Mouse (Mus musculus): ENCODE data around the gene Dll3. TPM values are rescaled to one million over a fixed set of nuclear protein-coding genes. Genes with fewer than 3 reads are reported as not detected.

Dll3 gene
- polyA plus RNA-seq, 1 experiment from 2014 or later = 0.43 TPM

DNA sequence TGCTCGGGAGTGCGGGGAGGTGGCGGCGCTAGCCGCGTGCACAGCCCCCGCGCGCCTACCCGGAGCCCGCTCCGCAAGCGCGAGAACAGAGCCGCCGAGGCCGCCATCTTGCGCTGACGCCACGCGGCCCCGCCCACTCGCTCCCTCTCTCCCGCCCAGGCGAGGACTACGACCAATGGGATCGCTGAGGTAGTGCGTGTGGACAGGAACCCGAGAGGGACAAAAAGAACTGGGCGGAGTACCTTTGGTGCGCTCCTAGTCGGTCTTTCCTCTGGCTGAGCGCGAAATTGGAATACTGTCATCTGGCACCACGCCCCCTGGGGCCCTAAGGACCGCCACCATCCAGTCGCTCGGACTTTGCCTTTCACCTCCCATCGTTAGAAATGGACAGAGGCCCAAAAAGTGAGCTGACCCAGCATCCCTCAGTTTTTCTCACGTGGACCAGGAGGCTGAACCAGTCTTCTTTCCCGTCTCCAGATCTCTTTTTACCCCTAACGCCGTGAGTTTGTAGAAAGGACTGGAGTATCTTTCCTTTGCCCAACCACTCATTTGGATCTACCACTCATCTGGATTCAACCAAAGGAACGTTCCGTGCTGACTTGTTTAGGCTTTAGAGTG is 10.0 kb upstream of the Dll3 start, which contains the start of gene Timm50:
Timm50 (minus strand) TSS at position 147 of the 618 bp plus-strand sequence.
- no peaks in the 10 kb centered on the region for H3K27me3 ChIP-seq (ENCODE audit: control insufficient read depth, insufficient read depth, low read depth, low read length)
- H3K9me3 ChIP-seq (ENCODE audit: control insufficient read depth, low read length) = no peaks in the 10 kb centered on the region
- peaks cover 9% of the 10 kb centered on the region for H3K4me1 ChIP-seq (replicated peaks; ENCODE audit: control insufficient read depth, insufficient read depth, low read length)
- peak; percentile 98 for ATAC-seq (ENCODE audit: low read depth)
- WGBS = under 1% methylated on average over 45 of the region's 45 CpGs
- peak within 1 kb of the TSS; percentile 94 for H3K9ac ChIP-seq (ENCODE audit: low read length)
- peak within 1 kb of the TSS; percentile 86 for H3K4me2 ChIP-seq (ENCODE audit: low read depth, low read length)
- H3K36me3 ChIP-seq (ENCODE audit: control insufficient read depth, insufficient read depth, low read length) = peaks cover 43% of the 10 kb centered on the region
- H3K4me3 ChIP-seq (ENCODE audit: low read length) = peak within 1 kb of the TSS; percentile 95
- 0 out of 2 replicates have a peak within 1 kb of the TSS, but pooled peaks have one; percentile 46 for H3K27ac ChIP-seq (ENCODE audit: low read length)

GRCm38 (mm10) chr7:28311151-28311925 is 9.3 kb upstream of the Dll3 start:
- ATAC-seq (ENCODE audit: low read depth) = peak; percentile 59
- Histone ChIP-seq H3K27ac (ENCODE audit: low read length) (0 out of 2 replicates have a peak overlapping the region, but pooled peaks have one; percentile 46), H3K27me3 (ENCODE audit: control insufficient read depth, insufficient read depth, low read depth, low read length) (no peaks in the 10 kb centered on the region), H3K9me3 (ENCODE audit: control insufficient read depth, low read length) (no peaks in the 10 kb centered on the region), H3K36me3 (ENCODE audit: control insufficient read depth, insufficient read depth, low read length) (peaks cover 43% of the 10 kb centered on the region), H3K4me2 (ENCODE audit: low read depth, low read length) (peak overlapping the region; percentile 86), H3K4me1 (replicated peaks; ENCODE audit: control insufficient read depth, insufficient read depth, low read length) (peaks cover 9% of the 10 kb centered on the region), H3K9ac (ENCODE audit: low read length) (peak overlapping the region; percentile 94), H3K4me3 (ENCODE audit: low read length) (peak overlapping the region; percentile 95)
- 5% methylated on average over 35 of the region's 35 CpGs for WGBS

GRCm38 (mm10) chr7:28309737-28310136 is 7.7 kb upstream of the Dll3 start:
- H3K27me3 ChIP-seq (ENCODE audit: control insufficient read depth, insufficient read depth, low read depth, low read length) = no peaks in the 10 kb centered on the region
- no peak overlapping the region for H3K9ac ChIP-seq (ENCODE audit: low read length)
- H3K9me3 ChIP-seq (ENCODE audit: control insufficient read depth, low read length) = no peaks in the 10 kb centered on the region
- H3K27ac ChIP-seq (ENCODE audit: low read length) = no peak overlapping the region
- no peak overlapping the region for H3K4me2 ChIP-seq (ENCODE audit: low read depth, low read length)
- no peak overlapping the region for H3K4me3 ChIP-seq (ENCODE audit: low read length)
- no peak for ATAC-seq (ENCODE audit: low read depth)
- H3K36me3 ChIP-seq (ENCODE audit: control insufficient read depth, insufficient read depth, low read length) = peaks cover 41% of the 10 kb centered on the region
- 50% methylated on average over 9 of the region's 9 CpGs for WGBS
- H3K4me1 ChIP-seq (replicated peaks; ENCODE audit: control insufficient read depth, insufficient read depth, low read length) = peaks cover 9% of the 10 kb centered on the region

DNA sequence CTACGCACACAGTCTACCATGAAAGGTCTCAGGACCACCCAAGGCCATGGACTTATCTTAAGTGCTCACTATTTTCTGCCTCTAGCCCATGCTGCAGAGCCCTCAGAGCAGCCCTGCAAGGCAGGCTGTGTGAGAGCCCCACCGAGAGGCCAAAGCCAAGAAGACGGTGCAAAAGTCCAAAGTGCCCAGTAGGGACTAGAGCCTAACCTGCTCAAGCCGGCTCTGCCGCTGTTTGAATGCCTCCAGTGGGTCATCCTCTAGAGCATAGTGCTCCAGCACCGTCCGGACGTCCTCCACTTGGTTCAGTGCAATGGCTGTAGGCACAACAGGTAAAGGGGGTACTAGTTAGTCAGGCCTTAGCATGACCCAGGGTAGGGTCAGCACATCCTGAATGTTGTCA is 4.2 kb upstream of the Dll3 start:
- no peak for ATAC-seq (ENCODE audit: low read depth)
- 94% methylated on average over 8 of the region's 8 CpGs for WGBS

GRCm38 (mm10) chr7:28305641-28306040 is 3.6 kb upstream of the Dll3 start:
- peaks cover 37% of the 10 kb centered on the region for H3K36me3 ChIP-seq (ENCODE audit: control insufficient read depth, insufficient read depth, low read length)
- WGBS = 90% methylated on average over 10 of the region's 10 CpGs
- no peak overlapping the region for H3K4me2 ChIP-seq (ENCODE audit: low read depth, low read length)
- no peak overlapping the region for H3K27ac ChIP-seq (ENCODE audit: low read length)
- peaks cover 7% of the 10 kb centered on the region for H3K4me1 ChIP-seq (replicated peaks; ENCODE audit: control insufficient read depth, insufficient read depth, low read length)
- ATAC-seq (ENCODE audit: low read depth) = no peak
- peaks cover 14% of the 10 kb centered on the region for H3K27me3 ChIP-seq (ENCODE audit: control insufficient read depth, insufficient read depth, low read depth, low read length)
- no peaks in the 10 kb centered on the region for H3K9me3 ChIP-seq (ENCODE audit: control insufficient read depth, low read length)
- H3K4me3 ChIP-seq (ENCODE audit: low read length) = no peak overlapping the region
- no peak overlapping the region for H3K9ac ChIP-seq (ENCODE audit: low read length)

More for the DNA sequence above, 4.2 kb upstream of the Dll3 start:
- no peak overlapping the region for H3K4me2 ChIP-seq (ENCODE audit: low read depth, low read length)
- no peak overlapping the region for H3K9ac ChIP-seq (ENCODE audit: low read length)
- H3K27me3 ChIP-seq (ENCODE audit: control insufficient read depth, insufficient read depth, low read depth, low read length) = peaks cover 8% of the 10 kb centered on the region
- H3K9me3 ChIP-seq (ENCODE audit: control insufficient read depth, low read length) = no peaks in the 10 kb centered on the region
- H3K4me1 ChIP-seq (replicated peaks; ENCODE audit: control insufficient read depth, insufficient read depth, low read length) = peaks cover 13% of the 10 kb centered on the region
- H3K4me3 ChIP-seq (ENCODE audit: low read length) = no peak overlapping the region
- H3K36me3 ChIP-seq (ENCODE audit: control insufficient read depth, insufficient read depth, low read length) = peaks cover 37% of the 10 kb centered on the region
- H3K27ac ChIP-seq (ENCODE audit: low read length) = no peak overlapping the region

DNA sequence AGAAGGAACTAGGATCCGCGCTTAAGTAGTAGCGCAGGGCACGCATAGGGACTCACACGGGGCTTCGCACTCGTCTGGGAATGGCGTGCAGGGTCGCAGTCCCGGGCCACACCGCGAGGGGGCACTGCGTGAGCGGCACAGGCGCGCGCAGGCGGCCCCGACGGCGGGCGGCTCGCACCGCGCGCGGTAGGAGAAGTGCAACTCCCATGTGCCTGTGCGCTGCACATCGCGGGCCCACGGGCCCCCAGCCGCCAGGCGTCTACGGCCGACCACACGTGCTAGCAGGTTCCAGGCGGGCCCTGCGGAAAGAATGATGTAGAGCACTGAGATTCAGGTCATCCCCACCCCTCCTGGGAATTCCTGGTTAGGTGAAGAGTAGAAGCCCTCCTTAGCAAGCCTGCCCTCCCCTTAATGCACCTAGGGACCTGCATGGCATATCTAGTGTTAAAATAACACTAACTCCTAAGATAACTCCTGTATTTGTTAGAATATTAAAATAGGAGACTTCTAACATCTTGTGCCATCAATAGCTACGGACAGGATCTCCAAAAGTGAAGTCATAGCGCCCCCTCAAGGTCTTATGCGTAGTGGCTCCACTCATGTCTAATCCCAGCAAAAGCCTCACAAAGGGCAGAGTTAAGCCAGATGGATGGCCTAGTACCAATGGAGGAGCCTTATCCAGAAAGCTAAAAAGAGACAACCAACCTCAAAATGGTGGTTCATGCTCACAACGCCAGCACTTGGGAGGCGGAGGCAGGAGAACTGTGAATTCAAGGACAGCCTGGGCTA is 3.0 kb downstream of the Dll3 start:
- no peaks in the 10 kb centered on the region for H3K9me3 ChIP-seq (ENCODE audit: control insufficient read depth, low read length)
- WGBS = 21% methylated on average over 43 of the region's 43 CpGs
- no peaks in the 10 kb centered on the region for H3K36me3 ChIP-seq (ENCODE audit: control insufficient read depth, insufficient read depth, low read length)
- H3K27ac ChIP-seq (ENCODE audit: low read length) = no peak overlapping the region
- peaks cover 52% of the 10 kb centered on the region for H3K27me3 ChIP-seq (ENCODE audit: control insufficient read depth, insufficient read depth, low read depth, low read length)
- H3K4me1 ChIP-seq (replicated peaks; ENCODE audit: control insufficient read depth, insufficient read depth, low read length) = peaks cover 9% of the 10 kb centered on the region
- peak overlapping the region; percentile 19; the same call in 1 of the 2 replicates for H3K4me2 ChIP-seq (ENCODE audit: low read depth, low read length)
- peak; percentile 39; the same call in 1 of the 2 replicates for ATAC-seq (ENCODE audit: low read depth)
- H3K9ac ChIP-seq (ENCODE audit: low read length) = no peak overlapping the region
- H3K4me3 ChIP-seq (ENCODE audit: low read length) = no peak overlapping the region

DNA sequence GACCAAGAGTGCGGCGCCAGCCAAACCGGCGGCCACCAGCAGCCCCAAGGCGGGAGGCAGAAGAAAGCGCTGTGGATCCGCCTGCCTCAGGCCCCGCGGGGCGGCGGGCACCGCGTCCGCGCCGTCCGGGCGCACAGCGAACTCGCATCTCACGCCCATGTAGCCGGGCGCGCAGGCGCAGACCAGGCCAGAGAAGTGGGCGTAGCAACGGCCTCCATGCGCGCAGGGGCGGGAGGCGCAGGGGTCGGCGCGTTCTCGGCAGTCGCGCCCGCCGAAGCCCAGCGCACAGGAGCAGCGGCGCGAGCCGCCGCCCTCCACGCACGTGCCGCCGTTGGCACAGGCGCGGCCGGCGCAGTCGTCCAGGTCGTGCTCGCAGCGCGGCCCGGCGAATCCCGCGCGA is 7.6 kb downstream of the Dll3 start:
- H3K9me3 ChIP-seq (ENCODE audit: control insufficient read depth, low read length) = no peaks in the 10 kb centered on the region
- H3K4me1 ChIP-seq (replicated peaks; ENCODE audit: control insufficient read depth, insufficient read depth, low read length) = peaks cover 9% of the 10 kb centered on the region; the same call in 1 of the 2 replicates
- 14% methylated on average over 51 of the region's 63 CpGs for WGBS

DNA sequence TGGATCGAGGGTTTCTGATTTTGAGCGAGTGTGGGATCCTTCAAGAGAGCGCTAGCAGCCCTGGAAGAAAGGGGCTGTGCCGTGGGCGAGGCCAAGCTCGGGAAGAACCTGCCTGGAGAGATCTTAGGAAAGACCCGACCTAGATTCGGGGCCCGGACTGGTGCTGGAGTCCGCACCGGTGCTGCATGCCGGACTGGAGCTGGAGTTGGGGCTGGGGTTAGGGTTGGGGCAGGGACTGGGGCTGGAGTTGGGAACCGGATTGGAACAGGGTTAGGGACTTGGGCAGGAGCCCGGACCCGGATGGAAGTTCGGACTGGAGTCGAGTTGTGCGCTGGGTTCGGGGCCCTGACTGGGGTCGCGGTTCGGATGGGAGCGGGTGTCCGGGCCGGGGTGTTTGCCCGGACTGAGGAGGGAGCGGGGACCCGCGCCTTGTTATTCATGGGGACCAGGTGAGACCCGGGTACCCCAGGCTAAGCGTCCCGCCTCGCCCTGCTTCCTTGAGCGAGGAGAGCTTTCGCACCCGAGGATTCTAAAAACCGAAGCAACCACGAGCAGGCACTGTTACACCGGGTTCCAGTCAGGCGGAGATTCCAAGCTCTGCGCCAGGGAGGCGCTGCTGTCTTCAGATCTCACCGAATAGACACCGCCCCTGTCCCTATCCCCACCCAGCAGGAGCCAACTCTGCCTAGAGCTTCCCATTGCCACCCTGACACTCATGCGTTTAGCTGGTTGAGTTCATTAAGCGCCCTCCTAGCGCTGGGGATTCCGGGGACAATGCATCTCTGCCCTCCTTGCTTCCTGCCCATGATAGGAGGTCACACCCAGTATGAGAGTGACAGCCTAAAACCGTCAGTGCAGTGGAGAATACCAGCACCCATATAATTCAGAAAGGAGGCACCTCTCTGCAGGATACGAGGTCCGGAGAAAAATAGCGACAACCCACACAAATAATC is 11.1 kb downstream of the Dll3 start, which contains the start of gene Selenov:
Selenov (minus strand) TSS at position 549 of the 953 bp plus-strand sequence.
- H3K4me3 ChIP-seq (ENCODE audit: low read length) = peak within 1 kb of the TSS; percentile 24
- H3K36me3 ChIP-seq (ENCODE audit: control insufficient read depth, insufficient read depth, low read length) = no peaks in the 10 kb centered on the region
- peaks cover 72% of the 10 kb centered on the region for H3K27me3 ChIP-seq (ENCODE audit: control insufficient read depth, insufficient read depth, low read depth, low read length)
- H3K4me1 ChIP-seq (replicated peaks; ENCODE audit: control insufficient read depth, insufficient read depth, low read length) = peaks cover 9% of the 10 kb centered on the region; the same call in 1 of the 2 replicates
- WGBS = 1% methylated on average over 52 of the region's 52 CpGs
- H3K9ac ChIP-seq (ENCODE audit: low read length) = peak within 1 kb of the TSS; percentile 5; the same call in 1 of the 2 replicates
- H3K27ac ChIP-seq (ENCODE audit: low read length) = no peak within 1 kb of the TSS
- peak within 1 kb of the TSS; percentile 51 for H3K4me2 ChIP-seq (ENCODE audit: low read depth, low read length)
- 0 out of 2 replicates have a peak, but pooled peaks cover 3% of the 10 kb centered on the region for H3K9me3 ChIP-seq (ENCODE audit: control insufficient read depth, low read length)
- ATAC-seq (ENCODE audit: low read depth) = peak; percentile 57

More for the DNA sequence above, 7.6 kb downstream of the Dll3 start:
- Histone ChIP-seq H3K27me3 (ENCODE audit: control insufficient read depth, insufficient read depth, low read depth, low read length) (peaks cover 68% of the 10 kb centered on the region), H3K27ac (ENCODE audit: low read length) (no peak overlapping the region), H3K4me2 (ENCODE audit: low read depth, low read length) (peak overlapping the region; percentile 74), H3K9ac (ENCODE audit: low read length) (peak overlapping the region; percentile 55), H3K36me3 (ENCODE audit: control insufficient read depth, insufficient read depth, low read length) (no peaks in the 10 kb centered on the region), H3K4me3 (ENCODE audit: low read length) (peak overlapping the region; percentile 54)
- ATAC-seq (ENCODE audit: low read depth) = peak; percentile 65
